Mouse (Mus musculus) megakaryocyte-erythroid progenitor cell, adult 5-6 weeks (primary cell): ENCODE measurements around the gene 2900011O08Rik. TPM values are rescaled to one million over a fixed set of nuclear protein-coding genes. Genes with fewer than 3 reads are reported as not detected.
"Not testable (repeated sequence)": the region's sequence is repeated elsewhere in the genome, so short reads cannot be mapped to it uniquely, and the experiment has no call there.

Experiments
- ATAC-seq: replicated peaks from 2 replicates; pipeline ENCODE4 v1.8.0; 2016; ENCODE audit warnings: mild to moderate bottlenecking, inconsistent platforms; ENCODE audit not compliant: severe bottlenecking, poor library complexity, low FRiP score, low TSS enrichment
- total RNA-seq, 2 experiments: library from RNA; stranded (forward) in 1 of 2; stranded (reverse) in 1 of 2; fragments of 200-1000, 215-1000 nt in 1 of 2; fragments of >200 nt in 1 of 2; fragmentation: Nextera tagmentation in 1 of 2; gene quantifications; 2 replicates each; pipeline ENCODE4 v1.2.3; 2014 to 2017

The 2900011O08Rik gene
- total RNA-seq, 2 experiments from 2014 or later, result not detected

DNA sequence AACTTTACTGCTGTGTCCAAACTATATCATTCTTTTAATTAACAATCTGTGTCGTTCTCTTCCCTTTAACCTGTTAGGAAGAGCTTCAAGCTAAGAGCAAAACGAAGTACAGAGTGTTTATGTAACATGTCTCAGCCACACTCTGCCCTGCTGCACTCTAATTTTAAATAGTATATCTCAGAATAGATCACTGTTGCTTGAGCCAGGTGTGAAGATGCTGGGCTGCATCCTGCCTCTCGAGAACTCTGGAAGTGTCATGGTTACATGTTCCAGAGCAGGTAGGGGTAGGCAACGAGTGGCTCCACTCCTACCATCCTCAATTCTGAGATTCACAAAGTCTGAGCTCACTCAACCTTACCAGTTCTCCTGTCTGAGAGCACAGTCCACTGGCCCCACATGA is 70.3 kb downstream of the 2900011O08Rik start:
- ATAC-seq, result no peak

DNA sequence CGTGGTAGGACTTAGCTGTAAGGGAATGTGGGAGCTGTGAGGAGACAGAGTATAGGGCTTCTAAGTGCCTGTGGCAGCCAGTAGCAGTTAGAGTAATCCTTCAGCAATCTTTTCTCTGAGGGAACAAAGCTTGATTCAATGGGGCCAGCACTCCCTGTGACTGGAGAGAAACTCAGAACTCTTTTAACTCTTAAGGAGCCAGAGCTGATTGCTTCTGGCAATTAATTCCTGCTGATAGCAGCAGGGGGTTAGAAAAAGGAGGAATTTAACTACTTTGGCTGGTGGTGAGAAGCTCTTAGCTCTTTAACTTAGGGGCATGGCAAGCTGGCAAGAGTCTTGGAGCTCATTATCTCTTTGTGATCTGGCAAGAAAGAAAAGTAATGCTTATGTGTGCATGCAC is 72.1 kb downstream of the 2900011O08Rik start:
- no peak for ATAC-seq

DNA sequence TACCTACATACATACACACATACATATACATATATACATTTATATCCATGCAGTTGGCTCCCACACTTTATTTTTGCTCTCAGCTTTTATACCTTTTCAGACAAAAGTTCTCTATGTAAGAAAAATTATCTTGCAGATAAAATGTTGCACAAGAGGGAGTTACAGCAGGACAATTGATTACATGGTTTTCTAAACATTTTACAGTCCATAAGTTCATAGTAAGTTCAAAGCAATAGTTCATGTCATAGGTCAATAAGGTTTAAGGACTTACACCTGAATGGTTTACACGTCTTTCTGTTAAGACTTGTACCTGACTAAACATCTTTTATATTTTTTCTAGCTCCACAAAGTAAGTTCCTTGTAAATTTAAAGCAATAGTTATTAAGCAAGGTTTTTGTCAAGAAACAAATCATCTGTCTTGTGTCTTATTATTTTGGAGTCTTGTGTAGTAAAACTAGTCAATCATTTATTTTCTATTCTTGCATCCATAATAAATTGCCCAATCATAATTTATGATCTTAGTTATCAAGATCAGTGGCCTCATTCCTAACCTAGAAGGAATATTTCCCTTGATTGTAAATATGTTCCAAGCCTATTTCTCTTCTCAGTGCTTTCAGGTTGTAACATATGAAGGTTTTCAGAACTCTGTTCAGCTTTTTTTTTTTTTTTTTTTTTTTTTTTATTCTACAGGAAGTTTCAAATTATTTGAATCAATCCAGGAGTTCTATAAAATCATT is 72.9 kb downstream of the 2900011O08Rik start:
- no peak for ATAC-seq

DNA sequence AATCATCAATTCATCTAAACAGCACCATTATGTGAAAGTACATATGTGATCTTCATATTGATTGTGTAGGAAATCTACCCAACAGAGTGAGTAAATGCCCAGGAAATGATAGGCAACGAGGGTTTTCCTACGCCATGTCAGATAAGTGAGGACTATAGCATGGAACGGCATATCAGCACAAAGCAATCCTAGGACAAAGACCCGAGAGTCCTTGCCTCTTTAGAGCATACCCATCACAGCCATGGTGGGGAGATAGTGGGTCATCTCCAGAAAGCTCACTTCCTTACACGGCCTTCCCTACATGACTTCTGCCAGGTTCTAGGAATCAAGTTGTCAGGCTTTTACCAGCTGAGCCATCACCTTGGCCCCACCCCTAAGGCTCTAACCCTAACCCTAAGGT is 73.5 kb downstream of the 2900011O08Rik start:
- no peak for ATAC-seq

DNA sequence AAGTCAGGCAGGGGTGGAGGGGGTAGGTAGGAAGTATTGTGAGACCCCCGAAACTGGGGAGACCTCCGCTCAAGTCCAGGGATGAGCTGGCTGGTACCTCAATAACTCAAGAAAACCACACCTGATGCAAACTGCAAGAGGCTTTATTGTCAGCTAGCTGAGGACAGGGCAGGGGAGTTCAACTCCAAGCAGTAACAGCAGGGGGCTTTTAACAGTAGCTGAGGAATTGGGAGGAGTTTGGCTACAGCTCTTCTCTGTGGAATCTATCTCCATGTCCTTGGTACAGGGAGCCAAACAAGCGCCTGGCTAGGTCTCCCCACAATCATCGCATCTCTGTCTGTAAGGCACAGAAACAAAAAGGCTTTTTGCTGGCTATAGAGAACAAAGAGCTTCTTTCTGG is 80.2 kb downstream of the 2900011O08Rik start:
- ATAC-seq, result not testable (repeated sequence)

DNA sequence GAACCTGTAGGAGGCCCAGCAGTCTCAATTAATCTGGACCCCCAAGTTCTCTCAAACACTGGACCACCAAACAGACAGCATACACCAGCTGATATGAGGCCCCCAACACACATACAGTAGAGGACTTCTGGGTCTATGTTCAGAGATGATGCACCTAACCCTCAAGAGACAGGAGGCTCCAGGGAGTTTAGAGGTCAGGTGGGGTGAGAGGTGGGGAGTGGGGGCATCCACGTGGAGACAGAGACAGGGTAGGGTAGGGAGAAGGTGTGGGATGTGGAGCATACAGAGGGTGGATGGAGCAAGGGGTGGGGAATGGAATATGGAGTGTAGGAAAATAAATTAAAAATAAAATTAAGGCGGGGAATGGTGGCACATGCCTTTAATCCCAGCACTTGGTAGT is 82.3 kb downstream of the 2900011O08Rik start:
- not testable (repeated sequence) for ATAC-seq

DNA sequence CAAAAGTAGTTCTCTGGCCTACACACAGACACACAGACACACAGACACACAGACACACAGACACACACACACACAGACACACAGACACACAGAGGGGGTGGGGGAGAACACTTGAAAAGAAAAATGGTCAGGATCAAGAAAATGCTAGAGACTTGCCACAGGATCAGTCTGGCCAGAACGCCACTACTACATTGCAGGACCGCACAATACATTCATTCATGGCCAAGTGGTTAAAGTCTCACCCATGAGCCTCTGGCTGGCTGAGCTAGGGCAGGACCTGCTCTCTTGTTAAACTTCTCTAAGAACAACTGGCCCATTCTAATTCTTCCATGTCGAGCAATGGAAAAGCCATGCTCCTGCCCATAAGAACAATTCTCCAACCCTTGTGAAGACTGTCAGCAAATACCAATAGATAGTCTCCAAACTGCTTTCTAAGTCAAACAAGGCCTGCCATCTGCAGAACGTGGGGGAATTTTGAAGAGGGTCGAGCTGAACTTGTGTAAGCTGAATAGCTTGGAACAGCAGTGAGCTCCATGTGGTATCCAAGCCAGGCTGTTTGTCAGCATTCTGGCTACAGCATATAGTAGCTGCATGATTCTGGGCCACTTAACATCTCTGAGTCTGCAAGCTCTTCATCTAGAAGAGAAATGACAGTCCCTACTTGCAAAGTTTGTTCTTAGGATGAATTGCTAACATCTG is 84.2 kb downstream of the 2900011O08Rik start:
- no peak for ATAC-seq

DNA sequence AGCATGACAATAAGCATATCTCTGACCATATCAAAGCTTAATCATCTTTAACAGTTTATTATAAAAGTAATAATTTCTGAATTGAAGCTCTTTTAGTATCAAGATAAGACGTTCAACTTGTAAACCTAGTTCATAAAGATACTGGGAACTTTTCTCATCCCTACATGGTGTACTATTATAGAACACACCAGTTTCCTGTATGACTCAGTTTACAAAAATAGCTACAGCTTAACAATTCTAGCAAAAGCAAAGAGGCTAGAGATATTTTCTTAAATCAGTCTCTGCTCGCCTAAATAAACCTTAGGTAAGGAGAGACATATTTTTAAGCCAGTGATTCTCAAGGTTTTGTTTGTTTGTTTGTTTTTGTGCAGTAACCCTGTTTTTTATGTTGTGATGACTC is 96.5 kb downstream of the 2900011O08Rik start:
- no peak for ATAC-seq

DNA sequence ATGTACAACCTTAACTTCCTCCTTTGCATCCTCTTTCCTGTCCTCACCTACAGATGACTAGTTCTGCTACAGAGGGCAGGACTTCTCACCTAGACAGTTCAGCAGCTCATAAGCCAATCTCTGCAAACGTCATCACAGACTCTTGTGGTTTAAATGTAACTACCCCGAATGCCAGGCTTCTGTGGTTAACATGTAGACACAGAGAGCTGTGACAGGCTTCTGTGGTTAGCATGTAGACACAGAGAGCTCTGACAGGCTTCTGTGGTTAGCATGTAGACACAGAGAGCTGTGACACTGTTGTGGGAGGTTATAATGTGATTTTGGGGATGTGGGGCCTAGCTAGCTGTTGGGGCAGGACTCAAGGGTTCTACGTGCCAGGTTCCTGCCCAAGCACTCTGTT is 101.8 kb downstream of the 2900011O08Rik start:
- 0 out of 2 replicates have a peak, but pooled peaks have one; percentile 22 for ATAC-seq

DNA sequence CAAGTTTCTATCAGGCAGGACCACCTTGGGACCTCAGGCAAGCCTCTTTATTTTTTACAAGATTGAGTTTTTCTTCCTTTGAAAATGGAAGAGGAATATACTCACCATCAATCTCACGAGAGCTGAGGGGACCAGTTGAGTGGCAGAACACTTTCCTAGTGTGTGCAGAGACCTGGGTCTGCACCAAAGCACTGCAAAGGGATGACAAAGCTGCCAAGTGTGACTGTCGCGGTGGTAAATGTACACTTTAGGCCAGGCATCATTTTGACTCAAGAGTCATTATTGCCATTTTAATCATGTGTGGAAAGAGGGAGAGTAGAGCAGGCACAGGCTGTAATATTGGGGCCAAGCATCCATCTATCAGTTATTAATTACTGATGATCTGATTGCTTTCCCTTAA is 102.9 kb downstream of the 2900011O08Rik start:
- ATAC-seq, result no peak

DNA sequence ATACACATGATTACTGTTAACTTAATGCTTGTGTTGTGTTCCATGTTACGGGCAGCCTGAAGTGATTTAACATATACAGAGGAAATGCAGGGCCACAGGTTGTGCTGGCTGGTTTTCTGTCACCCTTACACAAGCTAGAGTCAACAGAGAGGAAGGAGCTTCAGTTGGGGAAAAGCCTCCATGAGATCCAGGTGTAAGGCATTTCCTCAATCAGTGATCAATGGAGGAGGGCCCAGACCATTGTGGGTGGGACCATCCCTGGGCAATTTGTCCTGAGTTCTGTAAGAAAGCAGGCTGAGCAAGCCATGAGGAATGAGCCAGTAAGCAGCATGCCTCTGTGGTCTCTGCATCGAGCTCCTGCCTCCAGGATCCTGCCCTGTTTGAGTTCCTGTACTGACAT is 105.4 kb downstream of the 2900011O08Rik start:
- ATAC-seq, result no peak

DNA sequence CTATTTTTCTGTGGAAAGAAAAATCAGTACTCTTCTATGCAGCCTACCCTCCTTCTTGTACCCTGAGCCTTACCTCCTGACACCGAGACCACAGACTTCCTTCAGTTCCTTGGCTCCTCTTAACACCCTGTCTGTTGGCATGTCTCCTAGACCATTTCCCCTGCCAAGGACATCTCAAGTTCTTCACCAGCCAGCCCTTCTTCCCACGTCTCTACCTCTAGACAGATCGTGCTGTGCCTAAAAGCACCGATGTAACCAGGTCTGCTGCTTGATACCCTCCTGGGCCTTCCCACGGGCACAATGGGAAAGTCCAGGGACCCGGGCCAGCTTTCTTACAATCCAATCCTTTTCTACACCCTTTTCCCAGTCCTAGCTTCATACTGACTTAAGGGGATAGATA is 119.5 kb downstream of the 2900011O08Rik start:
- ATAC-seq, result no peak

DNA sequence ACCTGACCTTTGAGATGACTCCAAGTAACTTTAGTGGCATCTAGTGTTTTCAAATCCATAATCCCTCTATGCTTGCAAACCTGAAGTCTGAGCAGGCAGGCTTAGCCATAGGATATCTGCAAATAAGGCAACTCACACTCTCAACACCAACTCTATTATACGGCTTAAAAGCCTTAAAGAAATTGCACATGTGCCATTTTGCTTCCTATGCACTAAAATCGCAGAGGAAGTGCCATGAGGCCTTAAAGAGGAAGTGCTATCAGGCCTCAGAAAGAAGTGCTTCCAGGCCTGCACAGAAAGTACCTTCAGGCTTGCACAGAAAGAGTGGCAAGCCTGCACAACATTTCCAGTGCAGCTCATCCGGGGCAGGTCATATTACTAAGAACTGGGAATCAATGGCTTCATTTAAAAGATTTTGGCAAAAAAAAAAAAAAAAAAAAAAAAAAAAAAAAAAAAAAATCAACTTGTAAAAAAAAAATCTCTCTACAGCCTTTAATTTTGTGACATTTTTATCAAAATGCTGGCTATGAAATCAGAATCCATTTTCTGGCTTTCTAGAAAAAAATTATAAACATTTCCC is 123.3 kb downstream of the 2900011O08Rik start:
- ATAC-seq, result no peak

DNA sequence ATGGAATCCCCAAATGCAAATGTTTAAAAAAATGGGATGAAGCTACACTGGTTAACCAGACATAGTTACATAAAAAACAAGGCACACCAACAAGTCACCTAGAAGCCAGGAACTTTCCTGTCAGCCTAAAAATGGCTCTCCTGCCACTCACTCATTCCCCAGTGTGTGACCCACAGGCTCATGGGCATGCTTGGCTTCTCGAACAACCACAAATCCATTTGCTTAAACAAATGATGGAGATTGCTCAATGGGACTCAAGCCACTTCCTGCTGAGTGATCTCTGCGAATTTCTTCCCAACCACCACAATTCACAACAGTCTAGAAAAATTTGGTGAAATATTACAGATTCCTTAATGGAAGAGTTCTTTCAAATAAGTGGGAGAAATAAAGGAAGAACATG is 124.5 kb downstream of the 2900011O08Rik start:
- no peak for ATAC-seq

DNA sequence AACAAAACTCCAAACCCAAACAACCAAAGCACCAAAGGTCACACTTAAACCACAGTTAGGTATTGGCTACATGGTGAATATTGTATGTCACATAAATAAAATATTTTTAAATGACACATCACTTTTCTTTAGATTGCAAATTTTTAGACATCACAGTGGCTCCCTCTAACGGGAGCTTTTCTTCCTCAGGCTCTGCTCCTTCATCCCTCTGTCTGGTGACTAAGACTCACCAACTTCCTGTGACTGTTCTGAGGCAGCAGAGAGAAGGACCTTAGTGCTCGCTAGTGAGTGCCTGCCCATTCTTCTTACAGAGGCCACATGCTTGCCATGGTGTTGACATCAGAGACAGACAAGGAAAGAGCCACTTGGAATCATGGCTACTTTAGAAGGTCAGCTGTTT is 125.7 kb downstream of the 2900011O08Rik start:
- ATAC-seq, result no peak

DNA sequence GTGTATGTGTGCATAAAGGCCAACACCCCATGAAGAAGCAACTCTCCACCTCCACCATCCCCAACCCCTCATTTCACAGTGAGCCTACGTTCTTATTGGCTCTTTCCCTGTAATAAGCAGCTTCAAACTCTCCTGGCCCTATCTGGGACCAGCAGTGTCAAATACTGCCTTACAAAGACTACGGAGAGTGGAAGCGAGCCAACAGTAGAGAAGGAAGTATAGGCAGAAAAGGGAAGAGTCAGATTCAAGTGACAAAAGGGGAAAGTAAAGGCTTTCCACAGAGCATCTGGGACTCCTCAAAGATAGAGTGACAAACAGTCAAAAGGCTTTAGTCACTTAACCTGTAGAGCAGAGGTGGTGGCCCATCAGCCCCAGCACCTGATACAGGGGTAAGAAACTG is 126.3 kb downstream of the 2900011O08Rik start:
- no peak for ATAC-seq

DNA sequence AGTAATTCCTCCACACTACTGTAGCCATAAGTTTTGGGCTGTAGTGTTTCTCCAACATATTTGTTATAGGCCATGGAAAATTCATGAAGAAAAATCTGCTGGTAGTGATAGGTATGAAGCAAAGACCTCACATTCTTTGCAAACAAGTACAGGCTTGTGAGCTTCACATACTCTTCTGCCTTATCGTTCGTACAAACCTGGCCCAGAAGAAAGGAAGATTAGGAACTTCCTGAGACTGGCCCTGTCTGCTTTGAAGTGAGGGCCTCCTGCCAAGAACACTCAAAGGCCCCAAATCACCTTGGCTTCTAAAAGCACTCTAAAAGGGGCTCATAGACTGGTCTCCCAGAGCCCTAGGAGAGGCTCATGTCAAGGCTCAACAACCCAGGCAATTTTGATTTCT is 130.9 kb downstream of the 2900011O08Rik start:
- peak; percentile 93 for ATAC-seq

DNA sequence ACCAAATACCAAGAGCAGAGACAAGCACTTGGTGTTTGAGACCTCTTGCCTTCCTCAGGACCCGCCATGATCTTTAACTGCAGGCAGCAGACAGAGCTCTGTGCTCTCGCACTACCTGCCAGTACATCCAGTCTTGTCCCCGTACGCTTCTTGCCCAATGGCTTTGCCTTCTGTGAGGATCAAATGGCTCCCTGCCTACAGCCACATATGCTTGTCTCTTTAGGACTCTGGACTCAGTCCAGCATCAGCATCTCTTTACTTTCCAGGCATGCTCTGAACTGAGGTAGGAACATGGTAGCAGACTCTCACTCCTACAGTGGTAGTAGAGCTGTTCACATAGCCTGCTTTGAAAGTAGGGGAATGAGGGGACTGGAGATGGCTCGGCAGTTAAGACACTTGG is 134.5 kb downstream of the 2900011O08Rik start:
- no peak for ATAC-seq

DNA sequence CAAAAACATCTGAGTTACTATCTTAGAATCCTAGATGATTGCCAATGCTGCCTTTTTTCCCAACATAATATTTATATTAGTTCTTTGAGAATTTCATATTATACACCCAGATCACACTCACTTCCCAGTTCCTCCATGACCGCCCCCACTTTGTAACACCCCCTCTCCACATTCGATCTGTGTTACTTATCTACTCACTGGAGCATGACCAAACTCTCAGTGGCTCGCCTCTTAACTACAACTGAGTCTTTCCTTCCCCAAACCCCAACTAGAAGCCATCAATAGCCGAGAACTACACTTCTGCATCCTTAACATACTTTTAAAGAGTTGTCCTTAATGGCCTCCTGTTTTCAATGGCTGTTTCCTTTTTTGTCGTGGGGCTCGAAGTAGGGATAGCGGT is 135.2 kb downstream of the 2900011O08Rik start:
- no peak for ATAC-seq

DNA sequence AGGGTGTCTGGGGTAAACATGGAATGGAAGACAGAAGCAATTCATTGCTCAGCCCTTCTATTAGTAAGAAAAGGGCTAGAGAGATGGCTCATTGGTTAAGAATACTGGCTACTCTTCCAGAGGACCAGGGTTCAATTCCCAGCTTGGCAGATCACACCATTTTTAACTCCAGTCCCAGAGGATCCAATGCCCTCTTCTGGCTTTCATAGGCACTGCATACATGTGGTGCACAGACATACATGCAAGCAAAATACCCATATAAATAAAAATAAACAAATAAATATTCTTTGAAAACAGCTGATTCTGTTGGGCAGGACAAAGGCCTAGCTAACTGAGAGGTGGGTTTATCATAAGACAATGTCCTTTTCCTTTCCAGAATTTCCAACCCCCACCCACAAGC is 136.2 kb downstream of the 2900011O08Rik start:
- ATAC-seq, result no peak

DNA sequence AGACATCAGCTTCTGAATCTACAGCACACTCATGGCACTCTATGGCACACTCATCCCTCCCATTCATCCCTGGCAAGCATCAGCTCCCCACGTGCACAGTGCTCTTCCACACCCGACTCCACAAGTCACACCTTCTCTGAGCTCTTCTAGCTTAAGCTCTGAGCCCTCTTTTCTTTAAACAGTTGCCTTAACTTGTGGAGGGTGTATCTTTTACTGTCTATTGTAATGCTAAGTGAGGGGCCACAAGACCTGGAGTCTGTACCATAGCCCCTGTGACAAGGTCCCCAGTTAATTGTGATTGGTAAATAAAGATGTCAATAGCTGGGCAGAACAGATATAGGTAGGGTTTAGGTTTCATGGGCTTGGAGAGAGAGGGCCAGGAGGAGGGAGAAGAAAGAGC is 137.5 kb downstream of the 2900011O08Rik start:
- ATAC-seq, result no peak
